Mouse (Mus musculus) testis, postnatal 14 days (tissue): ENCODE data around the gene Efna4.

Experiments used
- DNase-seq: peaks from one replicate; pipeline ENCODE4 v3.0.0; 2021; ENCODE audit warnings: low spot score

Gene Efna4

DNA sequence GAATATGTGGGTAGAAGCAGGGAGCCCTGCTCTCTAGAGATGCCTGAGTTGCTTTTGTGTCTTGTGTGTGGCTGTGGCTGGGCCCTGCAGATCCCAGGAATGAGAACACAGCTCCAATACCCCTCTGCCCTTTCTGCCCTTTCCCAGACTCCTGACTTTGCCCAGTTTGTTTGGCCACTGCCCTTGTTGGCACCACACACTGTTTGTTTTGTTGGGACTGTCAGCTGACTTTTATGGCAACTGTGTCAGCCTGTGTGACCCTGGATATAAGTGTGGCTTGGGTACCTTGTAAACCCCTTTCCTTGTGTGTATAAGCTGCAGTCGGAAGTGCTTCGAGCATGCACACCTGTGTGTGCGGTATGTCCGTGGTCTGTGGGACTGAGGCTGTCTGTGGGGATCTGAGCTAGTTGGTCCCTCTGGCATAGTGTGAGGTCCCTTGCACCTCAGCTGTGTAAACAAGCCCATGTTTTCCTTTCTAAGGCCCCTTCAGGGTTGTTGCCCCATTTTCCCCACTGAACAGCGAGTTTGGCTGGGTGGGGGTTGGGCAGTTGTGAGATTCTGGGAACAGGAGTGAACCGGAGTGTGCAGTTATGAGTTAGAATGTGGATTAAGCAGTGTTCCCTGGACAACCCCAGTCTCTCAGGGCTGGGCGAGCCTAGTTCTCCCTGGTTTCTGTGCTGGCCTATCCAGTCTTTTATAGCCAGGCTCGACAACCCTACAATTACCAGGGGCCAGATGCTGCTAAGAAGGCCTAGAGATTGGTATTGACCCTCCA is 32.1 kb downstream of the Efna4 start:
- DNase-seq = no peak

- DNase-seq = no peak
Measured at GRCm38 (mm10) chr3:89305105-89305504, 32.7 kb downstream of the Efna4 start.

- no peak for DNase-seq
Measured at GRCm38 (mm10) chr3:89304440-89304839, 33.4 kb downstream of the Efna4 start.

DNA sequence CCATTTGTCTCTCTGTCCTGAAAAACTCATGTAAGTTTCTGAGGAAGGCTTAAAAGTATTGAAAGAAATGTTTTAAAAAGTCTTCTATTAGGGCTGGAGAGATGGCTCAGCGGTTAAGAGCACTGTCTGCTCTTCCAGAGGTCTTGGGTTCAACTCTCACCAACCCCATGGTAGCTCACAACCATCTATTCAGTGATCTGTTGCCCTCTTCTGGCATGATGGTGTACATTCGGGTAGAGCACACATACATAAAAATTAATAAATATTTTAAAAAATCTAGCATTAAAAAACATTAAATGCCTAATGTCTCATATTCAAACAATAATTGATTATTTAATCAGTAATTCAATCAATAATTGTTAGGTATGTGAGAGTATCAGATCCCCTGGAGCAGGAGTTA is 37.3 kb downstream of the Efna4 start:
- DNase-seq = no peak

DNA sequence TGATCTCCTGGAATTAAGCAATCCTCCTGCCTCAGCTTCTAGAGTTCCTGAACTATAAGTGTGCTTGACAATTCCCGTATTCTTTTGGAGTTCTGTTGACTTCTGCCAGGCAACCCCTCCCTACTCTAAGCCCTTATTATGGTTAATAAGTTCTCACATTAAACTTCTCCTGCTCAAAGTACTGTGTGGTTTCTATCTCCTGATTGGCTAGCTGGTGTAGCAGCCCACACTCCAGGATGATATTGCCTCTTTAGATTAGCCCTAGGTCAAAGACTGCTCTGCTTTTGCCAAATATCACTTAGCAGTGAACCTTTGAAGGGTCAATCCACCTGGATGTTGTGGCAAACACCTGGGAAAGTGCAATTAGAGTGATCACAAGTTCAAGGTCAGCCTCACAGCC is 37.8 kb downstream of the Efna4 start:
- no peak for DNase-seq

DNA sequence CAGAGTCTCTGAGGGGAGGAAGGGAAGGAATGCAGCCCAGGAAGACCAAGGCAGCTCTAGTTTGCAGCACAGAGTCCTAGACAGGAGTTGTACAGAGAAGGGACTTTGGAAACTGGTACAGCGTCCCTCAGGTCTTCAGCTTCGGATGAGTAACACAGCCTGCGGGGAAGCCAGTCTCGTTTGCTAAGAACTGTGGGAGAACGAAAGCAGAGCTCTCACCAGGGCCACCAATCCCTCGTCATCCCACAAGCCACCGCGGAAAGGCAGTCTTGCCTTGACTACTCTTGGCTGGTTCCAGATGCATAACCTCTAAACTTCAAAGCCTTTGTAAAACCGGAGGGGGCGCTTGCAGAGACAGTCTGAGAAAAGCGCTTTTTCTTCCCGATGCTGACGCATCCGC is 38.3 kb downstream of the Efna4 start:
- DNase-seq = no peak

DNA sequence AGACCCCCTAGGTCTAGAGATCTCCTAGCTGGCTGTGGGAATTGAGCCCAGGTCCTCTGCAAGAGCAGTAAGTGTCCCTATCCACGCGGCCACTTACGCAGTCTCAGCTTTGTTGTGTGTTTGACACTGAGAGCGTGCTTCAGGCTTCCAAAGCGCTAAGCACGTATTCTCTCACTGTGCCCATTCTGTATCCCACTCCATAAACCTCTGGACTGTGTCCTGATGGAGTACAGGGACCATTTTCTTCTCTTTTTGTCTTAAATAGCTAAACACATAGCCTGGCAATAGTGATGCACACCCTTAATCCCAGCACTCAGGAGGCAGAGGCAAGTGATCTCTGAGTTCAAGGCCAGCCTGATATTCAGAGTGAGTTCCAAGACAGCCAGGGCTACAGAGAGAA is 38.9 kb downstream of the Efna4 start:
- DNase-seq = no peak

DNA sequence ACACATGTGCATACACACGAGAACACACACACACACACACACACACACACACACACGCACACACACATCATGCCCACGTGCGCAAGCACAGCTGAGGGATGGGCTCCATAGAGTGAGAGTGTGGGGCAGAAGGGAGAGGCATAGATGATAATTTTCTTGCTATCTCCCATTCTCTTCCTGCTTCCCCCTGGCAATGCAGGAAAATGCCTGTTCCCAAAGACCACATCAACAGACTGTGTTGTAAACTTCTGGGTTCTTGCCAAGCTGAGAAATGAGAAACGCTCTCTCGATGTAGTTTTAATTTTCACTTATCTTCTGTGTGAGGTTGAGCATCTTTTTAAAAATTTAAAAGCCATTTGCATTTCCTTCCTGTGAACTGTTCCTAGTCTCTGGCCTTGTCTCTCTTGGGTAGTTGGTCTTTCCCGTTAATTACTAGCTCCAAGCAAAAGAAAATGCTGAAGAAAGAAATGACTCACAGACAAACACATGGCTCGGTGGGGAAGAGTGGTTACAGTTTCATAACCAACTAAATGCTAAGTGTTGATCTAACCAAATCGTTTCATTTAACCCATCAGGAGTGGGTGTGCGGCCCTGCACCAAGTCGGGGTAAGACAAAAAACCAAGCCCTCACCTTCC is 40.9 kb downstream of the Efna4 start:
- DNase-seq = no peak

DNA sequence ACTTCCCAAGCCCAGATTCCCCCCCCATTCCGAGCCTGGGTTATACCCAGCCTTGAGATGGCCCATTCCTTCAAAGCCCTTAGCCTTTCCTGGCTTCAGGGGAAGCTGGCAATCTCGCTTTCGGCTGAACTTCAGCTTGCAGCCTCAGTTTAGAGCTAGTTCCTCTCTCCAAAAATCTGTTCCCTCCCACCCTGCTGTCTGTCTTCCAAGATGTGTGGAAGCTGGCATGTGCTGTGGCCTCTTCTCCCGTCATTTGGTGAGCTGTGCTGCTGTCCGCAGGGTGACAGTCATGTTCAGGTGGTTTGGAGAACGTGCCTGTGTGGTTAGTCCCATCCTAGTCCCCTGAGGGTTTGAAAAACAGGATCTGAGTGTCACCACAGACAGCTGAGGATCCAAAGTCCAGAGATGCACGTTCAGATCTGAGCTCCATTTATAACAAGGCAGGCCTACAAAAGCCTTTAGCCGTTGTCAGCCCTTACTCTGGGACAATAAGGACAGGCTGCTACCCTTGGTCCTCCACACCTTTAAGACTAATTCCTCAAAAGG is 42.1 kb downstream of the Efna4 start:
- DNase-seq = no peak

GRCm38 (mm10) chr3:89294195-89294594 is 43.6 kb downstream of the Efna4 start:
- no peak for DNase-seq

GRCm38 (mm10) chr3:89293247-89293918 is 44.4 kb downstream of the Efna4 start:
- no peak for DNase-seq

DNA sequence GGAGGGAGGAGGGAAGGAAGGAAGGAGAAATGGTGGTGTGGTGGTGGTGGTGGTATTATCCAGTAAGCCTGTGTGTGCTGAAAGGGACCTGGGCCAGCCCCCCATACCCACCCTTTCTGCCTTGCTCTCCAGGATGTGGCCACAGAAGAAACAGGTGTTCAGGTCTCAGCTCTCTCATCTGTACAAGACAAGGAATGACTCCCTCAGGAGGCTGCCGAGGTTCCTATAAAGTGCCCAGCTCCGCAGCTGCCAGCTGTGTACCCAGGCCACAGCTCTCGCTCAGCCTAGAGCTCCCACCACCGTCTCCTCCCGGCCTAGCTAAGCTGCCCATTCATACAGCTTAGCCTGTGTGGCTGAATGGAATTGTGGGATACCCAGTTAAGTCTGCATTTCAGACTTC is 45.5 kb downstream of the Efna4 start:
- DNase-seq = no peak

GRCm38 (mm10) chr3:89291874-89292273 is 46.0 kb downstream of the Efna4 start:
- no peak for DNase-seq

DNA sequence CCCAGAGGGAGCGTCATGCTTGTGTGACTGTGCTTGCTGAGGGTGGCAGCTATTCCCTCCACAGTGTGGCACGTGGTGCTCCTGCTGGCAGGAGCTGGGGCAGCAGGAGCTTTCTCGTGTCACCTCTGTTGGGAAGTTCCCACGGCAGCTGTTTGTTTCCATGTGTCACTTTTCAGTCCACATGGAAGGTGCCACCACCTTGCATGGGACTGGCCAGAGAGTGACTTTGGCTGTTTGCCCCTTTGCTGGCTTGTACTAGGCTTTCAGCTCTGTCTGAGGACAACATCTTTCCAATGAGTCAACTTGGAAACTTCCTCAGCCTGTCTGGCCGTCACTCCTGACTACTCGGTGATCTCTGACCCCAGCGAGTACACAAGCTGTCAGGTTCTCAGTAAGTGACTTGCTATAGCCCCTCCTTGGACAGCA is 49.3 kb downstream of the Efna4 start:
- DNase-seq = no peak

GRCm38 (mm10) chr3:89287286-89287685 is 50.5 kb downstream of the Efna4 start:
- DNase-seq = no peak

DNA sequence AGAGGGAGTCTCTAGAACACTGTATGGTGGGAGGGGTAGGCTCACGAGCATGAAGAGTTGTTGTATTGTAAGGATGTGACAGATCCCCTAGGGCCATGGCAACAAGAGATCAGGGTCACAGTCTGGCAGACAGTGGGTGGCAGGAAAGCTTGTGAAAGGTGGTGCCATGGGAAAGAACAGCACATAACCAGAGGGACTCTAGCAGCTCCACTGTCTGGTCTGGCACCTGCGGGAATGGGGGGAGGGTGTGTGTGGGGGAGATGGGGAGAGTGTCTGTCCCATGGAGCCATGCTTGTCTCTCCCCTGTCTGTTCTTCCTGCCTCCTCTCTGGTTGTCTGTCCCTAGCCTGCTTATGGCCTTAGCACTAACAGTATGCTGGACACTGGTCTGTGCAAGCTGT is 52.3 kb downstream of the Efna4 start:
- DNase-seq = no peak

GRCm38 (mm10) chr3:89284261-89284660 is 53.6 kb downstream of the Efna4 start:
- DNase-seq = no peak
